Mouse (Mus musculus): ENCODE measurements at regions not wholly inside any gene's neighbourhood (a gene's known extent, or its start where the extent isn't known, plus 50 kb on each side); places are given as distances from the start of the nearest gene placed in this dataset.

GRCm38 (mm10) chr4:9035350-9035749, 796.5 kb upstream of the Car8 start:
- DNase-seq (ENCODE audit: low spot score in 2 of 2) = no peak

- no peak for DNase-seq (ENCODE audit: low spot score in 2 of 2)
These were observed 795.4 kb upstream of the Car8 start for GRCm38 (mm10) chr4:9034280-9034679.

GRCm38 (mm10) chr4:9033106-9033642, 794.3 kb upstream of the Car8 start:
- no peak for DNase-seq (ENCODE audit: low spot score in 2 of 2)

GRCm38 (mm10) chr4:9031634-9032033, 792.8 kb upstream of the Car8 start:
- no peak for DNase-seq (ENCODE audit: low spot score in 2 of 2)

GRCm38 (mm10) chr4:9028946-9029345, 790.1 kb upstream of the Car8 start:
- DNase-seq (ENCODE audit: low spot score in 2 of 2) = no peak

- DNase-seq (ENCODE audit: low spot score in 2 of 2) = no peak
These were observed 789.6 kb upstream of the Car8 start for GRCm38 (mm10) chr4:9028475-9028874.

- DNase-seq (ENCODE audit: low spot score in 2 of 2) = peak; percentile 69 to 89
These were observed 789.1 kb upstream of the Car8 start for GRCm38 (mm10) chr4:9027798-9028404.

- DNase-seq (ENCODE audit: low spot score in 2 of 2) = no peak
These were observed 788.5 kb upstream of the Car8 start for GRCm38 (mm10) chr4:9027383-9027782.

GRCm38 (mm10) chr4:9026841-9027240, 788.0 kb upstream of the Car8 start:
- no peak for DNase-seq (ENCODE audit: low spot score in 2 of 2)

- no peak for DNase-seq (ENCODE audit: low spot score in 2 of 2)
These were observed 787.1 kb upstream of the Car8 start for GRCm38 (mm10) chr4:9025821-9026470.

GRCm38 (mm10) chr4:9024216-9024925, 785.5 kb upstream of the Car8 start:
- no peak for DNase-seq (ENCODE audit: low spot score in 2 of 2)

- no peak for DNase-seq (ENCODE audit: low spot score in 2 of 2)
These were observed 780.6 kb upstream of the Car8 start for GRCm38 (mm10) chr4:9019241-9020110.

GRCm38 (mm10) chr4:9018236-9018635, 779.4 kb upstream of the Car8 start:
- DNase-seq (ENCODE audit: low spot score in 2 of 2) = no peak

- no peak for DNase-seq (ENCODE audit: low spot score in 2 of 2)
These were observed 777.7 kb upstream of the Car8 start for GRCm38 (mm10) chr4:9016504-9017040.

- no peak for DNase-seq (ENCODE audit: low spot score in 2 of 2)
These were observed 777.0 kb upstream of the Car8 start for GRCm38 (mm10) chr4:9015528-9016503.

GRCm38 (mm10) chr4:9014986-9015385, 776.1 kb upstream of the Car8 start:
- DNase-seq (ENCODE audit: low spot score in 2 of 2) = no peak

- no peak for DNase-seq (ENCODE audit: low spot score in 2 of 2)
These were observed 773.9 kb upstream of the Car8 start for GRCm38 (mm10) chr4:9012787-9013186.

- DNase-seq (ENCODE audit: low spot score in 2 of 2) = no peak
These were observed 773.1 kb upstream of the Car8 start for GRCm38 (mm10) chr4:9011952-9012351.

GRCm38 (mm10) chr4:9011129-9011518, 772.3 kb upstream of the Car8 start:
- DNase-seq (ENCODE audit: low spot score in 2 of 2) = no peak

- no peak for DNase-seq (ENCODE audit: low spot score in 2 of 2)
These were observed 771.7 kb upstream of the Car8 start for GRCm38 (mm10) chr4:9010381-9011128.

All from urinary bladder, postnatal 4 days (tissue).